Mouse (Mus musculus): ENCODE data around the gene Snap25. TPM values are rescaled to one million over a fixed set of nuclear protein-coding genes. Genes with fewer than 3 reads are reported as not detected.
A peak's percentile ranks its signal among the peaks of the same experiment; 100 is the strongest.

The Snap25 gene
- total RNA-seq, 1 experiment = 0.13 TPM

DNA sequence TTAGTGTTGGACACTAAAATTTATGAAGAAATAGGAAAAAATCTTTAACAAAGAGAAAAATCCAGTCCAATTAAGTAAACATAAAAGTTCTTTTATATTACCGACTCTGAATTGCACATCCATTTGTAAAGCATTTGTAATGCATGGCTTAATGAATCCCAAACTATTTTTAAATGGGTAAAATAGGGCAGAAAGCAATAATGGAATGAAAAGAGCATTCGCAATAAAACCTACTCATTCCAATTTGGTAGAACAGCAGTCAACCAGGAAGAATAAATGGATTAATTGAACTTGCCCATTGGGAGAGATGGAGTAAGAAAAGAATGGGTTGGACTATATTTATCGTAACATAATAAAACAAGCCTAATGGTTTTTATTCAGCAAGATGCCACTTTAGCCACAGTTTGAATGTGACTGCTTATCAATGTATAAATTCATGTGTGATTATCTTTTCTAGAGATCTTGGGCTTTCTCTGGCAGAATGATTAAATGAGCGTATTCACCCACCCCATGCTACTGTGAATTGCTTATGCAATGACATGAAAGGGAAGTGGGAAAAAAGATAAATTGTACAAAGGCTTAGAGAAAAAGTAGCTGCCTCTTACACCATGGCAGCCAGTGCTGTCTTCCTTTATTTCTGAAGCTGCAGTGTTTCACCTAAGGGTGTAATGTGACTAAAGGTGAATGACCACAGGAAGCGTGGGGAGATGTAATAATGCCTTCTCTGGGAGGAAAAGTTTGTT lies 45.7 kb downstream of the Snap25 start:
- in situ Hi-C loops (cut with MboI; ENCODE audit: low sequenced_read_pairs in 2 of 2, unreplicated experiment in 2 of 2) = no loop called here
- TF ChIP-seq MAFK (IDR thresholded peaks at IDR 0.05; ENCODE audit: insufficient read depth, low read depth, low read length) (no peak), ZNF384 (IDR thresholded peaks at IDR 0.05; ENCODE audit: low read depth, low read length) (no peak), CHD2 (IDR thresholded peaks at IDR 0.05; ENCODE audit: low read depth, low read length) (no peak), ZC3H11A (IDR thresholded peaks at IDR 0.05; ENCODE audit: borderline replicate concordance, low read depth, low read length) (no peak), HCFC1 (IDR thresholded peaks at IDR 0.05; ENCODE audit: borderline replicate concordance, insufficient read depth, low read length) (no peak)

GRCm38 (mm10) chr2:136778156-136778555 lies 64.9 kb downstream of the Snap25 start:
- Histone ChIP-seq H3K27ac (ENCODE audit: insufficient read depth, low read depth, low read length, poor library complexity, severe bottlenecking) (no peak overlapping the region), H3K9me3 (ENCODE audit: control insufficient read depth, insufficient read depth, low read depth, low read length) (no peaks in the 10 kb centered on the region), H3K9ac (ENCODE audit: insufficient read depth, low read depth, low read length, poor library complexity, severe bottlenecking) (no peak overlapping the region), H3K4me3 (ENCODE audit: insufficient read depth in 1 of 2, low read depth in 1 of 2, low read length in 2 of 2, poor library complexity in 1 of 2, severe bottlenecking in 1 of 2) (no peak overlapping the region), H3K36me3 (ENCODE audit: control insufficient read depth, insufficient read depth, low read length, poor library complexity, severe bottlenecking) (no peaks in the 10 kb centered on the region), H3K4me1 (ENCODE audit: control insufficient read depth in 2 of 2, insufficient read depth in 2 of 2, low read length in 2 of 2, poor library complexity in 1 of 2) (no peaks in the 10 kb centered on the region; a peak in 1 of 4 replicates)
- DNase-seq (ENCODE audit: low read depth, low spot score) = no peak
- TF ChIP-seq ZNF384 (IDR thresholded peaks at IDR 0.05; ENCODE audit: low read depth, low read length) (no peak), MAFK (IDR thresholded peaks at IDR 0.05; ENCODE audit: insufficient read depth, low read depth, low read length) (no peak), ZC3H11A (IDR thresholded peaks at IDR 0.05; ENCODE audit: borderline replicate concordance, low read depth, low read length) (no peak), CHD2 (IDR thresholded peaks at IDR 0.05; ENCODE audit: low read depth, low read length) (no peak), HCFC1 (IDR thresholded peaks at IDR 0.05; ENCODE audit: borderline replicate concordance, insufficient read depth, low read length) (no peak)
- in situ Hi-C loops (cut with MboI; ENCODE audit: low sequenced_read_pairs in 2 of 2, unreplicated experiment in 2 of 2) = no loop called here

More for the DNA sequence above, 45.7 kb downstream of the Snap25 start:
- Histone ChIP-seq H3K4me1 (ENCODE audit: control insufficient read depth in 2 of 2, insufficient read depth in 2 of 2, low read length in 2 of 2, poor library complexity in 1 of 2) (no peaks in the 10 kb centered on the region), H3K9ac (ENCODE audit: insufficient read depth, low read depth, low read length, poor library complexity, severe bottlenecking) (no peak overlapping the region), H3K36me3 (ENCODE audit: control insufficient read depth, insufficient read depth, low read length, poor library complexity, severe bottlenecking) (no peaks in the 10 kb centered on the region), H3K4me3 (ENCODE audit: insufficient read depth in 1 of 2, low read depth in 1 of 2, low read length in 2 of 2, poor library complexity in 1 of 2, severe bottlenecking in 1 of 2) (no peak overlapping the region), H3K9me3 (ENCODE audit: control insufficient read depth, insufficient read depth, low read depth, low read length) (no peaks in the 10 kb centered on the region), H3K27ac (ENCODE audit: insufficient read depth, low read depth, low read length, poor library complexity, severe bottlenecking) (no peak overlapping the region)
- DNase-seq (ENCODE audit: low read depth, low spot score) = no peak

DNA sequence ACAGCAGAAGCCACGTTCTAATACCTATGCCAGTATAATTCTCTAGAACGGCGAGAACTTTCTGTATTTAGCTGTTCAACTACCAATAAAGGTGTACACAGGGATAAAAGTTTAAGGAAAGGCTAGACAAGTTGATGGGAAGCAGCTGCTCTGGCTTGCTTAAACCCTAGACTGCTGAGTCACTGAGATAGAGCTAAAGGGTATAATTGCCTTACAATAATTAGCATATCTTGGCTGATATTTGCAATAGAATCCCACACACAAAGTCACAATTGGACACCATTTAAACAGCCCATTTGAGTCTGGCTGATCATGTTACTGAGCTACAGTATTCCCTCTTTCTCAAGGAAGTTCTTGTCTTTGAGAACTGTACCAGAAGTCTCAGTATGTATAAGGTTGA lies 65.4 kb downstream of the Snap25 start:
- no peaks in the 10 kb centered on the region for H3K36me3 ChIP-seq (ENCODE audit: control insufficient read depth, insufficient read depth, low read length, poor library complexity, severe bottlenecking)
- H3K9me3 ChIP-seq (ENCODE audit: control insufficient read depth, insufficient read depth, low read depth, low read length) = no peaks in the 10 kb centered on the region
- TF ChIP-seq MAFK (IDR thresholded peaks at IDR 0.05; ENCODE audit: insufficient read depth, low read depth, low read length) (peak; percentile 82), ZNF384 (IDR thresholded peaks at IDR 0.05; ENCODE audit: low read depth, low read length) (no peak)
- no peaks in the 10 kb centered on the region; a peak in 1 of 4 replicates for H3K4me1 ChIP-seq (ENCODE audit: control insufficient read depth in 2 of 2, insufficient read depth in 2 of 2, low read length in 2 of 2, poor library complexity in 1 of 2)
- H3K9ac ChIP-seq (ENCODE audit: insufficient read depth, low read depth, low read length, poor library complexity, severe bottlenecking) = no peak overlapping the region
- in situ Hi-C loops (cut with MboI; ENCODE audit: low sequenced_read_pairs in 2 of 2, unreplicated experiment in 2 of 2) = no loop called here
- no peak overlapping the region for H3K27ac ChIP-seq (ENCODE audit: insufficient read depth, low read depth, low read length, poor library complexity, severe bottlenecking)
- no peak for DNase-seq (ENCODE audit: low read depth, low spot score)
- no peak overlapping the region for H3K4me3 ChIP-seq (ENCODE audit: insufficient read depth in 1 of 2, low read depth in 1 of 2, low read length in 2 of 2, poor library complexity in 1 of 2, severe bottlenecking in 1 of 2)

DNA sequence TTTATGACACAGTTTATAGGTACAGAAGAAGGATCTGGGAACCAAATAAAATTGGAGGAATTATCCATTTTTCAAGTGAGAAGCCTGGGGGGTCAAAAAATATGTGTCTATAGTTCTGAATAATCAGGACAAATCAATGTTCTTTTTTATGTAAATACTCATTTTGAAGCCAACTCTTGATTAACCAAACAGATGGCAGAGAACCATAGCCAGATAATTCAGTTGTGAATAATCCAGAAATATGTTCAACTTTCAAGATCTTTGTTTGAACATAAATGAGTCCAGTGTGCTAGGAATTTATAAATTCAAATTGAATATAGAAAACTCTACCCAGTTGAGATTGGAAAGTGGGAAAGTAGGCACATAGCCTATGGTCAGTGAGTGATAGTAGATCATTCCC lies 67.0 kb downstream of the Snap25 start:
- Histone ChIP-seq H3K4me1 (ENCODE audit: control insufficient read depth in 2 of 2, insufficient read depth in 2 of 2, low read length in 2 of 2, poor library complexity in 1 of 2) (no peaks in the 10 kb centered on the region; a peak in 1 of 4 replicates), H3K9me3 (ENCODE audit: control insufficient read depth, insufficient read depth, low read depth, low read length) (no peaks in the 10 kb centered on the region), H3K4me3 (ENCODE audit: insufficient read depth in 1 of 2, low read depth in 1 of 2, low read length in 2 of 2, poor library complexity in 1 of 2, severe bottlenecking in 1 of 2) (no peak overlapping the region), H3K9ac (ENCODE audit: insufficient read depth, low read depth, low read length, poor library complexity, severe bottlenecking) (no peak overlapping the region), H3K36me3 (ENCODE audit: control insufficient read depth, insufficient read depth, low read length, poor library complexity, severe bottlenecking) (no peaks in the 10 kb centered on the region), H3K27ac (ENCODE audit: insufficient read depth, low read depth, low read length, poor library complexity, severe bottlenecking) (no peak overlapping the region)
- TF ChIP-seq CHD2 (IDR thresholded peaks at IDR 0.05; ENCODE audit: low read depth, low read length) (no peak), HCFC1 (IDR thresholded peaks at IDR 0.05; ENCODE audit: borderline replicate concordance, insufficient read depth, low read length) (no peak), MAFK (IDR thresholded peaks at IDR 0.05; ENCODE audit: insufficient read depth, low read depth, low read length) (no peak), ZC3H11A (IDR thresholded peaks at IDR 0.05; ENCODE audit: borderline replicate concordance, low read depth, low read length) (no peak), ZNF384 (IDR thresholded peaks at IDR 0.05; ENCODE audit: low read depth, low read length) (no peak)
- in situ Hi-C loops (cut with MboI; ENCODE audit: low sequenced_read_pairs in 2 of 2, unreplicated experiment in 2 of 2) = no loop called here
- DNase-seq (ENCODE audit: low read depth, low spot score) = no peak
